Mouse (Mus musculus) cerebellum, adult 2 months (tissue): ENCODE data around the gene Aip.

Source experiments
- CTCF ChIP-seq: fragments of 200-500 bp; IDR thresholded peaks from 2 replicates; pipeline ENCODE4 v1.5.1; 2011; ENCODE audit warnings: low read depth, mild to moderate bottlenecking, control low read depth, low read length, moderate library complexity, borderline replicate concordance; ENCODE audit not compliant: insufficient read depth
- POLR2A ChIP-seq: fragments of 200-500 bp; IDR thresholded peaks from 2 replicates; pipeline ENCODE4 v1.6.1; 2011; ENCODE audit warnings: low read length, control low read depth, borderline replicate concordance; ENCODE audit not compliant: insufficient read depth

DNA sequence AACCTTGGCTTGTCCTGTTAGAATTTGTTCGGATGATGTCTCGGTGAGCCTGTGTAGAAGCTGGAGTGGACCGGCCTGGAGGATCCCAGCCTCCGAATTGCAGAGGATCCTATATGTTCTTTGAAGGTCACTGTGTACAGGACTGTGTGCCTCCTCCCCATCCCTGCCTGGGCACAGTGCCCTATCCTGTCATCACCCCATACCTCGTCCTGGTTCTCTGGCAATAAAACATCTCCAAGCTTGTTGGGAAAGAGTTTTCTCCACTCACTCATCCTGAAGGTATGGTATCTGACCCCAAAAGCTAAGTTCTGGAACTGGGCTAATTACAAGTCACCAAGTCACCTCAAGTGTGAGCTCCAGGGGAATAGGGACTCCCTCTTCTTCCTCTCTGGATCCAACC, 38.6 kb downstream of the Aip start:
- no peak for TF ChIP-seq CTCF
- TF ChIP-seq POLR2A, result no peak
